Comparison of ENCODE assay signal across 8 mouse cellular contexts in genomic region chrX:102504644-102505481, GRCm38 (mm10). TPM values are rescaled to one million over a fixed set of nuclear protein-coding genes. Genes with fewer than 3 reads are reported as not detected.
DNase-seq lines count a peak whose midpoint lies in the region; ATAC-seq lines count a peak whose summit lies in the region.

TSS of gene Hdac8 (minus strand) at chrX:102505359.

- DNase-seq in CD4-positive helper T cell, adult 2 months (ENCODE audit: low read depth, low spot score), result peak; percentile 77
- DNase-seq in brain, adult 2 months (ENCODE audit: low read depth, low spot score), result peak; percentile 81
- DNase-seq in liver, result peak; percentile 49
- peak; percentile 4 to 9 for DNase-seq in monocyte, adult 2 months (ENCODE audit: low read depth in 1 of 2, low spot score in 2 of 2)
- DNase-seq in spleen, postnatal 36 days (ENCODE audit: low spot score in 2 of 2), result peak; percentile 31 to 49

- peak within 1 kb of the TSS; percentile 43; the same call in 1 of the 2 replicates for H3K27ac ChIP-seq in heart, embryonic 12.5 days (ENCODE audit: poor library complexity, severe bottlenecking)
- peak within 1 kb of the TSS; percentile 42; the same call in 1 of the 2 replicates for H3K27ac ChIP-seq in kidney, embryonic 16.5 days (ENCODE audit: low read length)

- H3K9me3 ChIP-seq in heart, embryonic 12.5 days (replicated peaks), result no peaks in the 10 kb centered on the region
- no peaks in the 10 kb centered on the region for H3K9me3 ChIP-seq in kidney, embryonic 16.5 days (ENCODE audit: low read length)

- H3K4me2 ChIP-seq in heart, embryonic 12.5 days, result peak within 1 kb of the TSS; percentile 68
- peak within 1 kb of the TSS; percentile 59 for H3K4me2 ChIP-seq in kidney, embryonic 16.5 days (replicated peaks; ENCODE audit: low read depth, low read length)

- H3K4me1 ChIP-seq in heart, embryonic 12.5 days (replicated peaks), result no peaks in the 10 kb centered on the region
- no peaks in the 10 kb centered on the region for H3K4me1 ChIP-seq in kidney, embryonic 16.5 days (ENCODE audit: insufficient read depth, low read length)

- peak within 1 kb of the TSS; percentile 62 for H3K9ac ChIP-seq in heart, embryonic 12.5 days
- H3K9ac ChIP-seq in kidney, embryonic 16.5 days (replicated peaks; ENCODE audit: low read length), result peak within 1 kb of the TSS; percentile 57

- ATAC-seq in erythroblast, adult 5-6 weeks (replicated peaks; ENCODE audit: low FRiP score, poor library complexity, severe bottlenecking), result peak; percentile 96
- peak; percentile 80 for ATAC-seq in heart, embryonic 12.5 days (ENCODE audit: insufficient number of reproducible peaks, low FRiP score)
- peak; percentile 90 for ATAC-seq in kidney, embryonic 16.5 days (ENCODE audit: low FRiP score, low TSS enrichment)

- peak within 1 kb of the TSS; percentile 63 for H3K4me3 ChIP-seq in heart, embryonic 12.5 days
- H3K4me3 ChIP-seq in kidney, embryonic 16.5 days (ENCODE audit: low read length), result peak within 1 kb of the TSS; percentile 56

- WGBS in heart, embryonic 12.5 days, result 14% methylated on average over 27 of the region's 27 CpGs
- WGBS in kidney, embryonic 16.5 days, result 26% methylated on average over 27 of the region's 27 CpGs

- H3K27me3 ChIP-seq in heart, embryonic 12.5 days (replicated peaks), result no peaks in the 10 kb centered on the region; the same call in none of the 2 replicates
- peaks cover 23% of the 10 kb centered on the region; the same call in 1 of the 2 replicates for H3K27me3 ChIP-seq in kidney, embryonic 16.5 days (ENCODE audit: insufficient read depth, low read length)

- H3K36me3 ChIP-seq in heart, embryonic 12.5 days, result peaks cover under 1% of the 10 kb centered on the region; the same call in 1 of the 2 replicates
- H3K36me3 ChIP-seq in kidney, embryonic 16.5 days (ENCODE audit: insufficient read depth, low read length), result no peaks in the 10 kb centered on the region

RNA-seq across cellular contexts. Expression of gene Hdac8, which starts in this region (rescaled TPM):
- 0.84 and 7.3 TPM in 2 replicates for total RNA-seq in erythroblast, adult 5-6 weeks (2015; ENCODE audit: low replicate concordance)
- total RNA-seq in erythroblast, adult 5-6 weeks (2017; ENCODE audit: low replicate concordance), result 4.1 and 8.8 TPM in 2 replicates
- 5.2 and 6.8 TPM in 2 replicates for polyA plus RNA-seq in heart, embryonic 12.5 days (2016; fragmentation: Nextera tagmentation; extraction: Ambion mirVana)
- polyA plus RNA-seq in kidney, embryonic 16.5 days (2015; fragmentation: Nextera tagmentation; extraction: Ambion mirVana), result 10.7 TPM in 2 replicates

Comparison
In these comparisons a context has a peak if more than half of its experiments do, and no peak if none do; other contexts are left out.
1. Peak in every context shown above with its lines: DNase-seq, ATAC-seq, H3K4me3 ChIP-seq and H3K27ac ChIP-seq.
2. DNase-seq: peak in every context shown above with its lines; median percentile 81 in brain, adult 2 months; 77 in CD4-positive helper T cell, adult 2 months; 49 in liver; 40 in spleen, postnatal 36 days; 6 in monocyte, adult 2 months.